Mouse (Mus musculus) brain, embryonic 18.5 days (tissue): ENCODE data around the gene Usp15.

Experiments
- DNase-seq: peaks from one replicate; pipeline ENCODE4 v3.0.0-alpha.2; 2012; ENCODE audit warnings: low read depth, low spot score

Gene Usp15

GRCm38 (mm10) chr10:123108121-123108520, 88.7 kb downstream of the Usp15 start:
- no peak for DNase-seq

- no peak for DNase-seq
These were observed 95.5 kb downstream of the Usp15 start for GRCm38 (mm10) chr10:123101303-123101702.

- DNase-seq = no peak
These were observed 96.2 kb downstream of the Usp15 start for GRCm38 (mm10) chr10:123100584-123100983.

- DNase-seq = no peak
These were observed 102.3 kb downstream of the Usp15 start for GRCm38 (mm10) chr10:123094504-123094903.

- no peak for DNase-seq
These were observed 104.2 kb downstream of the Usp15 start for GRCm38 (mm10) chr10:123092577-123092976.

GRCm38 (mm10) chr10:123091737-123092136, 105.1 kb downstream of the Usp15 start:
- peak; percentile 28 for DNase-seq

- no peak for DNase-seq
These were observed 107.3 kb downstream of the Usp15 start for GRCm38 (mm10) chr10:123089425-123089930.

GRCm38 (mm10) chr10:123086847-123087246, 109.9 kb downstream of the Usp15 start:
- no peak for DNase-seq

GRCm38 (mm10) chr10:123084900-123085641, 111.7 kb downstream of the Usp15 start:
- no peak for DNase-seq

- DNase-seq = no peak
These were observed 112.5 kb downstream of the Usp15 start for GRCm38 (mm10) chr10:123084307-123084706.

GRCm38 (mm10) chr10:123076245-123077023, 120.4 kb downstream of the Usp15 start, which contains the start of gene Mon2:
Gene Mon2, minus strand, starts transcription at chr10:123076505.
- peak; percentile 89 for DNase-seq

- no peak for DNase-seq
These were observed 121.0 kb downstream of the Usp15 start for GRCm38 (mm10) chr10:123075751-123076242.

- no peak for DNase-seq
These were observed 124.8 kb downstream of the Usp15 start for GRCm38 (mm10) chr10:123071997-123072396.

- DNase-seq = no peak
These were observed 133.8 kb downstream of the Usp15 start for GRCm38 (mm10) chr10:123063021-123063420.

- no peak for DNase-seq
These were observed 136.0 kb downstream of the Usp15 start for GRCm38 (mm10) chr10:123060831-123061230.

GRCm38 (mm10) chr10:123057082-123057481, 139.7 kb downstream of the Usp15 start:
- DNase-seq = no peak

GRCm38 (mm10) chr10:123056463-123056862, 140.3 kb downstream of the Usp15 start:
- DNase-seq = no peak

GRCm38 (mm10) chr10:123055205-123056000, 141.4 kb downstream of the Usp15 start:
- DNase-seq = no peak
